Mouse (Mus musculus) liver, embryonic 15.5 days (tissue): ENCODE measurements around the gene Comtd1. TPM values are rescaled to one million over a fixed set of nuclear protein-coding genes. Genes with fewer than 3 reads are reported as not detected.

Experiments used
- ATAC-seq: fragments of 200-750 bp; cut with Nextera tagmentation; 2 replicates; pipeline ENCODE4 v1.8.0; 2017; ENCODE audit warnings: moderate number of reproducible peaks, mild to moderate bottlenecking, moderate library complexity; ENCODE audit not compliant: insufficient read depth
- H3K27ac ChIP-seq: fragments of 300-500 bp; sonication (generic); replicated peaks from 2 replicates; pipeline ENCODE4 v1.5.1; 2015; ENCODE audit warnings: mild to moderate bottlenecking, inconsistent platforms
- H3K27me3 ChIP-seq: fragments of 300-500 bp; sonication (generic); 2 replicates; pipeline ENCODE4 v1.6.1; 2015; ENCODE audit warnings: mild to moderate bottlenecking, inconsistent platforms
- H3K36me3 ChIP-seq: fragments of 300-500 bp; sonication (generic); replicated peaks from 2 replicates; pipeline ENCODE4 v1.6.1; 2015; ENCODE audit warnings: moderate library complexity, mild to moderate bottlenecking, inconsistent platforms
- H3K4me1 ChIP-seq: fragments of 300-500 bp; sonication (generic); replicated peaks from 2 replicates; pipeline ENCODE4 v1.6.1; 2015; ENCODE audit warnings: inconsistent platforms
- H3K4me2 ChIP-seq: fragments of 300-500 bp; sonication (generic); 2 replicates; pipeline ENCODE4 v1.6.1; 2015; ENCODE audit warnings: moderate library complexity, mild to moderate bottlenecking, inconsistent platforms
- H3K4me3 ChIP-seq: fragments of 300-500 bp; sonication (generic); replicated peaks from 2 replicates; pipeline ENCODE4 v1.5.1; 2015; ENCODE audit warnings: mild to moderate bottlenecking, inconsistent platforms
- H3K9ac ChIP-seq: fragments of 300-500 bp; sonication (generic); 2 replicates; pipeline ENCODE4 v1.6.1; 2015; ENCODE audit warnings: moderate library complexity, mild to moderate bottlenecking, inconsistent platforms
- H3K9me3 ChIP-seq: fragments of 300-500 bp; sonication (generic); replicated peaks from 2 replicates; pipeline ENCODE4 v1.6.1; 2016; ENCODE audit warnings: inconsistent platforms
- WGBS: fragments of 180-500 bp; shearing (Covaris S2); methylation state at CpG from one replicate; pipeline ENCODE4 v1.1.7; 2015; ENCODE audit warnings: mixed read lengths; ENCODE audit not compliant: insufficient replicate concordance; 5-methylcytosine and 5-hydroxymethylcytosine counted together
- polyA plus RNA-seq: library from polyadenylated mRNA; unstranded; fragments of >200 nt; fragmentation: Nextera tagmentation; extraction: Ambion mirVana; gene quantifications from 2 replicates; pipeline ENCODE4 v1.2.1, GENCODE M21; 2015

Gene Comtd1
- polyA plus RNA-seq, 1 experiment from 2014 or later, result 20.1 TPM

- peak overlapping the region; percentile 90 for H3K27ac ChIP-seq
- peak overlapping the region; percentile 19; the same call in 1 of the 2 replicates for H3K9ac ChIP-seq
These were observed 3.4 kb upstream of the Comtd1 start for GRCm38 (mm10) chr14:21851996-21852791.

GRCm38 (mm10) chr14:21850419-21851127 is 1.8 kb upstream of the Comtd1 start:
- Histone ChIP-seq H3K4me1 (peaks cover 84% of the 10 kb centered on the region), H3K9ac (peak overlapping the region; percentile 39; the same call in 1 of the 2 replicates), H3K27ac (peak overlapping the region; percentile 90), H3K36me3 (peaks cover 14% of the 10 kb centered on the region), H3K9me3 (no peaks in the 10 kb centered on the region), H3K27me3 (no peaks in the 10 kb centered on the region), H3K4me3 (peak overlapping the region; percentile 24), H3K4me2 (peak overlapping the region; percentile 98)
- peak; percentile 57 for ATAC-seq
- 49% methylated on average over 24 of the region's 24 CpGs for WGBS

More at GRCm38 (mm10) chr14:21851996-21852791, 3.4 kb upstream of the Comtd1 start:
- no peaks in the 10 kb centered on the region for H3K27me3 ChIP-seq
- WGBS, result 48% methylated on average over 16 of the region's 16 CpGs
- no peak for ATAC-seq
- H3K4me3 ChIP-seq, result peak overlapping the region; percentile 16
- peaks cover 68% of the 10 kb centered on the region for H3K4me1 ChIP-seq
- H3K9me3 ChIP-seq, result no peaks in the 10 kb centered on the region
- no peaks in the 10 kb centered on the region for H3K36me3 ChIP-seq
- peak overlapping the region; percentile 79 for H3K4me2 ChIP-seq

GRCm38 (mm10) chr14:21849524-21850418 is 994 bp upstream of the Comtd1 start:
- Histone ChIP-seq H3K9ac (peak overlapping the region; percentile 39; the same call in 1 of the 2 replicates), H3K4me3 (peak overlapping the region; percentile 24), H3K4me2 (peak overlapping the region; percentile 98), H3K36me3 (peaks cover 22% of the 10 kb centered on the region), H3K9me3 (no peaks in the 10 kb centered on the region), H3K27ac (peak overlapping the region; percentile 90), H3K27me3 (no peaks in the 10 kb centered on the region), H3K4me1 (peaks cover 86% of the 10 kb centered on the region)
- ATAC-seq, result peak; percentile 20
- WGBS, result 64% methylated on average over 13 of the region's 13 CpGs

GRCm38 (mm10) chr14:21847381-21848165 is 1.2 kb downstream of the Comtd1 start:
- under 1% methylated on average over 49 of the region's 50 CpGs for WGBS
- ATAC-seq, result no peak
- Histone ChIP-seq H3K9me3 (no peaks in the 10 kb centered on the region), H3K27ac (peak overlapping the region; percentile 88), H3K4me3 (peak overlapping the region; percentile 66), H3K4me2 (peak overlapping the region; percentile 98), H3K27me3 (no peaks in the 10 kb centered on the region), H3K36me3 (peaks cover 44% of the 10 kb centered on the region), H3K9ac (peak overlapping the region; percentile 71), H3K4me1 (peaks cover 88% of the 10 kb centered on the region)

- Histone ChIP-seq H3K4me3 (peak overlapping the region; percentile 66), H3K9me3 (no peaks in the 10 kb centered on the region), H3K4me2 (peak overlapping the region; percentile 98), H3K4me1 (peaks cover 87% of the 10 kb centered on the region), H3K27me3 (no peaks in the 10 kb centered on the region), H3K27ac (peak overlapping the region; percentile 88; the same call in 1 of the 2 replicates), H3K36me3 (peaks cover 51% of the 10 kb centered on the region), H3K9ac (peak overlapping the region; percentile 71; the same call in 1 of the 2 replicates)
- WGBS, result 14% methylated on average over 10 of the region's 10 CpGs
- no peak for ATAC-seq
These were observed 1.9 kb downstream of the Comtd1 start for GRCm38 (mm10) chr14:21846827-21847380.

GRCm38 (mm10) chr14:21843263-21843662 is 5.5 kb downstream of the Comtd1 start:
- WGBS, result 44% methylated on average over 6 of the region's 6 CpGs
- peaks cover 87% of the 10 kb centered on the region for H3K36me3 ChIP-seq
- no peak overlapping the region for H3K9ac ChIP-seq
- no peak overlapping the region for H3K27ac ChIP-seq
- no peak overlapping the region for H3K4me2 ChIP-seq
- no peaks in the 10 kb centered on the region for H3K27me3 ChIP-seq
- ATAC-seq, result no peak
- H3K4me1 ChIP-seq, result peaks cover 53% of the 10 kb centered on the region
- no peak overlapping the region for H3K4me3 ChIP-seq
- H3K9me3 ChIP-seq, result no peaks in the 10 kb centered on the region

- peaks cover 41% of the 10 kb centered on the region for H3K4me1 ChIP-seq
These were observed 6.8 kb downstream of the Comtd1 start for GRCm38 (mm10) chr14:21841819-21842592.

GRCm38 (mm10) chr14:21838336-21839017 is 10.3 kb downstream of the Comtd1 start:
- Histone ChIP-seq H3K9me3 (no peaks in the 10 kb centered on the region), H3K27me3 (no peaks in the 10 kb centered on the region), H3K4me2 (no peak overlapping the region), H3K9ac (no peak overlapping the region), H3K4me3 (no peak overlapping the region), H3K36me3 (peaks cover 92% of the 10 kb centered on the region), H3K4me1 (peaks cover 31% of the 10 kb centered on the region), H3K27ac (no peak overlapping the region)
- 73% methylated on average over 8 of the region's 8 CpGs for WGBS
- no peak for ATAC-seq

More at GRCm38 (mm10) chr14:21841819-21842592, 6.8 kb downstream of the Comtd1 start:
- ATAC-seq, result no peak
- H3K9me3 ChIP-seq, result no peaks in the 10 kb centered on the region
- H3K36me3 ChIP-seq, result peaks cover 99% of the 10 kb centered on the region
- H3K27ac ChIP-seq, result no peak overlapping the region
- H3K27me3 ChIP-seq, result no peaks in the 10 kb centered on the region
- WGBS, result 67% methylated on average over 5 of the region's 5 CpGs
- no peak overlapping the region for H3K4me3 ChIP-seq
- no peak overlapping the region for H3K9ac ChIP-seq
- no peak overlapping the region for H3K4me2 ChIP-seq

- Histone ChIP-seq H3K27me3 (no peaks in the 10 kb centered on the region), H3K9ac (peak overlapping the region; percentile 81), H3K4me1 (peaks cover 63% of the 10 kb centered on the region), H3K36me3 (peaks cover 34% of the 10 kb centered on the region), H3K4me3 (peak overlapping the region; percentile 75), H3K9me3 (no peaks in the 10 kb centered on the region), H3K4me2 (peak overlapping the region; percentile 93), H3K27ac (peak overlapping the region; percentile 92)
- WGBS, result under 1% methylated on average over 28 of the region's 28 CpGs
- no peak for ATAC-seq
These were observed 16.9 kb downstream of the Comtd1 start for GRCm38 (mm10) chr14:21831830-21832403.
